9 mouse cellular contexts compared by ENCODE assay signal in genomic region chr11:11966220-11966619, GRCm38 (mm10).
DNase-seq lines count a peak whose midpoint lies in the region; ATAC-seq lines count a peak whose summit lies in the region.
"Had no signal": no experiment of that assay in that cellular context is flagged by ENCODE, and none has a peak within 500 bp of the region (broad histone marks: within the 10 kb centered on the region; RNA-seq: fewer than 3 reads in every experiment).

No protein-coding gene starts in this region.

- WGBS in hindbrain, embryonic 10.5 days: 85% methylated on average over 3 of the region's 3 CpGs
- WGBS in hindbrain, embryonic 11.5 days: 87% methylated on average over 3 of the region's 3 CpGs
- WGBS in embryonic facial prominence, embryonic 13.5 days: 85% methylated on average over 3 of the region's 3 CpGs
- WGBS in liver, embryonic 13.5 days (ENCODE audit: insufficient replicate concordance): 61% methylated on average over 3 of the region's 3 CpGs

- H3K27me3 ChIP-seq in hindbrain, embryonic 10.5 days (ENCODE audit: insufficient read depth, poor library complexity, severe bottlenecking): no peaks in the 10 kb centered on the region
- no peaks in the 10 kb centered on the region for H3K27me3 ChIP-seq in hindbrain, embryonic 11.5 days (ENCODE audit: control insufficient read depth, insufficient read depth, low read length)
- H3K27me3 ChIP-seq in embryonic facial prominence, embryonic 13.5 days: no peaks in the 10 kb centered on the region
- H3K27me3 ChIP-seq in liver, embryonic 13.5 days: no peaks in the 10 kb centered on the region

- H3K4me3 ChIP-seq in hindbrain, embryonic 10.5 days: no peak overlapping the region
- H3K4me3 ChIP-seq in hindbrain, embryonic 11.5 days (ENCODE audit: low read depth, low read length): no peak overlapping the region
- no peak overlapping the region for H3K4me3 ChIP-seq in embryonic facial prominence, embryonic 13.5 days
- no peak overlapping the region for H3K4me3 ChIP-seq in liver, embryonic 13.5 days (replicated peaks)
- H3K4me3 ChIP-seq: myocyte had no signal

- no peak overlapping the region for H3K9ac ChIP-seq in hindbrain, embryonic 11.5 days (ENCODE audit: low read depth, low read length)
- H3K9ac ChIP-seq in embryonic facial prominence, embryonic 13.5 days: no peak overlapping the region
- H3K9ac ChIP-seq in liver, embryonic 13.5 days: peak overlapping the region; percentile 16; the same call in 1 of the 2 replicates

- H3K27ac ChIP-seq in hindbrain, embryonic 10.5 days: peak overlapping the region; percentile 41
- H3K27ac ChIP-seq in hindbrain, embryonic 11.5 days (ENCODE audit: low read depth, low read length): no peak overlapping the region
- H3K27ac ChIP-seq in embryonic facial prominence, embryonic 13.5 days: peak overlapping the region; percentile 58
- peak overlapping the region; percentile 67 for H3K27ac ChIP-seq in liver, embryonic 13.5 days

- peaks cover 87% of the 10 kb centered on the region for H3K36me3 ChIP-seq in hindbrain, embryonic 10.5 days
- no peaks in the 10 kb centered on the region for H3K36me3 ChIP-seq in hindbrain, embryonic 11.5 days (ENCODE audit: control insufficient read depth, insufficient read depth, low read length)
- H3K36me3 ChIP-seq in embryonic facial prominence, embryonic 13.5 days: peaks cover 66% of the 10 kb centered on the region
- H3K36me3 ChIP-seq in liver, embryonic 13.5 days: peaks cover 35% of the 10 kb centered on the region

- no peak for ATAC-seq in hindbrain, embryonic 11.5 days (ENCODE audit: low FRiP score)
- ATAC-seq in embryonic facial prominence, embryonic 13.5 days (ENCODE audit: insufficient number of reproducible peaks, insufficient read depth, low FRiP score, low TSS enrichment, low read depth): no peak
- peak; percentile 63 for ATAC-seq in liver, embryonic 13.5 days (ENCODE audit: low read depth)

- 0 out of 2 replicates have a peak, but pooled peaks cover under 1% of the 10 kb centered on the region for H3K9me3 ChIP-seq in hindbrain, embryonic 10.5 days
- H3K9me3 ChIP-seq in hindbrain, embryonic 11.5 days (ENCODE audit: control insufficient read depth, low read length): no peaks in the 10 kb centered on the region
- H3K9me3 ChIP-seq in embryonic facial prominence, embryonic 13.5 days: peaks cover 4% of the 10 kb centered on the region; the same call in 1 of the 2 replicates
- H3K9me3 ChIP-seq in liver, embryonic 13.5 days (replicated peaks): no peaks in the 10 kb centered on the region

- no peak for DNase-seq in hindbrain, embryonic 10.5 days (ENCODE audit: low spot score)
- no peak for DNase-seq in hindbrain, embryonic 11.5 days (ENCODE audit: low spot score)
- DNase-seq in R1 (ENCODE audit: low read depth, low spot score): peak; percentile 29
- peak; percentile 31 for DNase-seq in liver, embryonic 13.5 days
- DNase-seq in spleen, postnatal 4 days (ENCODE audit: low spot score in 2 of 2): no peak
- no peak for DNase-seq in urinary bladder, postnatal 4 days (ENCODE audit: low spot score in 2 of 2)
- DNase-seq: cerebellum, adult 8-10 months had no signal

- no peak overlapping the region for H3K4me2 ChIP-seq in hindbrain, embryonic 11.5 days (replicated peaks; ENCODE audit: low read depth, low read length)
- no peak overlapping the region for H3K4me2 ChIP-seq in embryonic facial prominence, embryonic 13.5 days
- no peak overlapping the region for H3K4me2 ChIP-seq in liver, embryonic 13.5 days

- H3K4me1 ChIP-seq in hindbrain, embryonic 10.5 days (replicated peaks): peaks cover 32% of the 10 kb centered on the region
- H3K4me1 ChIP-seq in hindbrain, embryonic 11.5 days (replicated peaks; ENCODE audit: control insufficient read depth, insufficient read depth, low read length): no peaks in the 10 kb centered on the region
- H3K4me1 ChIP-seq in embryonic facial prominence, embryonic 13.5 days: peaks cover 30% of the 10 kb centered on the region
- H3K4me1 ChIP-seq in liver, embryonic 13.5 days (replicated peaks): peaks cover 70% of the 10 kb centered on the region

Comparison
In these comparisons a context has a peak if more than half of its experiments do, and no peak if none do; other contexts are left out.
1. DNase-seq: peak in R1 (single experiment) and liver, embryonic 13.5 days (single experiment); none in hindbrain, embryonic 10.5 days (single experiment), hindbrain, embryonic 11.5 days (single experiment), spleen, postnatal 4 days (0 of 2) and urinary bladder, postnatal 4 days (0 of 2).